Mouse (Mus musculus): ENCODE measurements around the gene Fsip1. TPM values are rescaled to one million over a fixed set of nuclear protein-coding genes. Genes with fewer than 3 reads are reported as not detected.

Gene Fsip1
- total and polyA plus RNA-seq, 2 experiments from 2014 or later: 1.2 to 6.1 TPM

DNA sequence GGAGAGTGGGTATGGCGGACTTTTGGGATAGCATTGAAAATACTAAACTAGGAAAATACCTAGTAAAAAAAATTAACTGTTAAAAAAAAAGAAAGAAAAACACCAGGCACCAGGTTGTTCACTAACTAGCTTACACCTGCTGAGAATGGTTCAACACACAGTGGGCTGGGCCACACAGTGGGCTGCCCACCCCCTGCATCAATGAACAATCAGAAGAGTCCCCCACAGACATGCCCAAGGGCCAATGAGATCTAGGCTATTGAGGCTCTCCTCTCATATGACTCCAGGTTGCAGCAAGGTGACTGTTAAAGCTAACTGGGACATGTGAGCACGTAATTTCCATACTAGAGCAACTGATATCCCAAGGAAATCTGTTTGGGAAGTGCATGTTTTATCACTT, 91.1 kb downstream of the Fsip1 start:
- no peak for TF ChIP-seq CTCF (IDR thresholded peaks at IDR 0.05)
- H3K36me3 ChIP-seq (ENCODE audit: insufficient read depth, low read length): no peaks in the 10 kb centered on the region
- no peaks in the 10 kb centered on the region for H3K4me1 ChIP-seq (ENCODE audit: insufficient read depth, low read length)

DNA sequence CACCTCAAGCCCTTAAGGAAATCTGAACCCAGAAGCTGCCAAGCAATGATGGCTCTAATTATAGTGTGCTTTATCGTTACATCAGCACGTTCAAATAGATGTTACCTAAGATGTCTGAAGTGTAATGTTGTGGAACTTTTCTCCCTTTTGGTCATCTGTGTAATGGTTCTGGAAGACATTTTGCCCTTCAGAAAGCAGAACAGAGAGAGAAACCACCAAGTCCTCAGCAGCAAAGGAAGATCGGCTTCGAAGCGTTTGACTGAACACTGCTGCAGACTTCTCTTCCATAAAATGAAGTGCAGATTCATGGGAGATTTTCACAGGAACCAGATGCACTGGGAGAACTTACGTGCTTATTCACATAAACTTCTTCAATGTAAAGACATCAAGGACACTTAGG, 92.6 kb downstream of the Fsip1 start:
- H3K9ac ChIP-seq (replicated peaks; ENCODE audit: low read length, poor library complexity, severe bottlenecking): no peak overlapping the region
- H3K4me1 ChIP-seq (ENCODE audit: insufficient read depth, low read length): no peaks in the 10 kb centered on the region
- H3K27me3 ChIP-seq (ENCODE audit: insufficient read depth, low read length): no peaks in the 10 kb centered on the region
- DNase-seq (ENCODE audit: low spot score) (no peak), ATAC-seq (ENCODE audit: low FRiP score) (no peak)
- 89% methylated on average over 6 of the region's 6 CpGs for WGBS
- no peak overlapping the region for H3K4me3 ChIP-seq (ENCODE audit: low read depth, low read length)
- no peaks in the 10 kb centered on the region for H3K9me3 ChIP-seq (ENCODE audit: low read length)
- no peaks in the 10 kb centered on the region for H3K36me3 ChIP-seq (ENCODE audit: insufficient read depth, low read length)
- no peak for TF ChIP-seq CTCF (IDR thresholded peaks at IDR 0.05)
- no peak overlapping the region for H3K27ac ChIP-seq (ENCODE audit: low read depth, low read length)
- no peak overlapping the region for H3K4me2 ChIP-seq (ENCODE audit: low read depth, low read length, poor library complexity, severe bottlenecking)

More for the DNA sequence above, 91.1 kb downstream of the Fsip1 start:
- Histone ChIP-seq H3K4me3 (ENCODE audit: low read depth, low read length) (no peak overlapping the region), H3K4me2 (ENCODE audit: low read depth, low read length, poor library complexity, severe bottlenecking) (no peak overlapping the region), H3K27ac (ENCODE audit: low read depth, low read length) (no peak overlapping the region), H3K9me3 (ENCODE audit: low read length) (no peaks in the 10 kb centered on the region), H3K9ac (replicated peaks; ENCODE audit: low read length, poor library complexity, severe bottlenecking) (no peak overlapping the region), H3K27me3 (ENCODE audit: insufficient read depth, low read length) (no peaks in the 10 kb centered on the region)
- 92% methylated on average over 2 of the region's 2 CpGs for WGBS
- no peak for DNase-seq (ENCODE audit: low spot score)
- ATAC-seq (ENCODE audit: low FRiP score): no peak

DNA sequence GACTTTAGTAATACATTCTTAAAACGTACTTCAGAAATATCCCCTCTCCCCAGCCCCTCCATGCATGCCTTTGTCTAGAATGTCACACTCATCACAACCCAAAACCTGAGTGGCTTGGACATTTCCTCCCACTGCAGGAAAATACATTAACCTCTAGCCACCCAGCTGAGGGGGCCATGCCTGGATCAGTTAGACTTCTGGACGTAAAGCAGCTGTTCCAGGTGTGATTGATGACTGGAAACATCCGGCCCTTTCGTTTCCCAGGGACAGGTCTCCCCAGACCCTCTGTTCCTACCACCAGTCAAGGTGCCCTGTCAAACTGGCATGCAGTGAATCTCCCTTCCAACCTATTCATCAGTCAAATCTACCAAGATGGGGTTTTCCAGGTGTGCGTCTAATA, 94.3 kb downstream of the Fsip1 start:
- no peaks in the 10 kb centered on the region for H3K36me3 ChIP-seq (ENCODE audit: insufficient read depth, low read length)
- WGBS: 67% methylated on average over 5 of the region's 5 CpGs
- DNase-seq (ENCODE audit: low spot score) (no peak), ATAC-seq (ENCODE audit: low FRiP score) (no peak)
- no peaks in the 10 kb centered on the region for H3K4me1 ChIP-seq (ENCODE audit: insufficient read depth, low read length)
- no peaks in the 10 kb centered on the region for H3K27me3 ChIP-seq (ENCODE audit: insufficient read depth, low read length)
- no peaks in the 10 kb centered on the region for H3K9me3 ChIP-seq (ENCODE audit: low read length)
- H3K9ac ChIP-seq (replicated peaks; ENCODE audit: low read length, poor library complexity, severe bottlenecking): no peak overlapping the region
- TF ChIP-seq CTCF (IDR thresholded peaks at IDR 0.05): no peak
- H3K27ac ChIP-seq (ENCODE audit: low read depth, low read length): no peak overlapping the region
- H3K4me2 ChIP-seq (ENCODE audit: low read depth, low read length, poor library complexity, severe bottlenecking): no peak overlapping the region
- no peak overlapping the region for H3K4me3 ChIP-seq (ENCODE audit: low read depth, low read length)

DNA sequence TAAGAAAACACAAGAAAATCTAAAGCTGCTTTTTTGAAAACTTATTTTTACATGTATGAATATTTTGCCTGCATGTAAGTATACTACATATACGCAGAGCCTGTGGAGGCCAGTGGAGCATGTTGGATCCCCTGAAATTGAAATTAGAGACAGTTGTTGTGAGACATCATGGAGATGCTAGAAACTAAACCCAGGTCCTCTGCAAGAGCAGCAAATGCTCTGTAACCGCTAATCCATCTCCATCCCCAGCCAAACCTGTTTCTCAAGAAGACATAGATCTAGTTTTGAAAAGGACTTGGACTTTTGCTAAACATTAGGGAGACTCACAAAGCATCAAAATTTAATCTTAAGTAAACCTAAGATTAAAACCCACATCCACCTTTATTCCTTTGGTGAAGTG, 95.8 kb downstream of the Fsip1 start:
- WGBS: 44% methylated on average over 2 of the region's 2 CpGs

DNA sequence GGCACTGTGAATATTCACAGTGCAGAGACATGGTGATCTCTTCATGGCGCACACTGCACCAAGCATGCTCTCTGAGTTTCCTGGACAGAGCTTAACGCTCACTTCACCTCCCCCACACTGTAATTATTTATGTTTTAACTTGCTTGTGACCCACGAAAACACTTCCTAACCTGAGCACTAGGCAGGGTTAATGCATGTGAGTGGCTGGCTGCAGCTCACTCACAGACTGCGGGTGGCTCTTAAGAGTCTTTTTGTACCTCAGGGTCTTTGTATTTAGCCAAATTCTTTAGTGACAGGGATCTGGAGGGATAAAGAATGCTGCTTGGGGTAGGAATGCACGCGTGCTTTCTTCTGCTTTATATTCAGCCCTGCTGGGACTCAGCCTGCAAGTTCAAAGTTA, 96.2 kb downstream of the Fsip1 start:
- no peak for DNase-seq (ENCODE audit: low spot score)

More for the DNA sequence above, 95.8 kb downstream of the Fsip1 start:
- TF ChIP-seq CTCF (IDR thresholded peaks at IDR 0.05): no peak
- Histone ChIP-seq H3K27ac (ENCODE audit: low read depth, low read length) (no peak overlapping the region), H3K36me3 (ENCODE audit: insufficient read depth, low read length) (no peaks in the 10 kb centered on the region), H3K4me1 (ENCODE audit: insufficient read depth, low read length) (no peaks in the 10 kb centered on the region), H3K9me3 (ENCODE audit: low read length) (no peaks in the 10 kb centered on the region), H3K4me2 (ENCODE audit: low read depth, low read length, poor library complexity, severe bottlenecking) (no peak overlapping the region), H3K9ac (replicated peaks; ENCODE audit: low read length, poor library complexity, severe bottlenecking) (no peak overlapping the region), H3K27me3 (ENCODE audit: insufficient read depth, low read length) (no peaks in the 10 kb centered on the region), H3K4me3 (ENCODE audit: low read depth, low read length) (no peak overlapping the region)
- ATAC-seq (ENCODE audit: low FRiP score): no peak
- no peak for DNase-seq (ENCODE audit: low spot score)

DNA sequence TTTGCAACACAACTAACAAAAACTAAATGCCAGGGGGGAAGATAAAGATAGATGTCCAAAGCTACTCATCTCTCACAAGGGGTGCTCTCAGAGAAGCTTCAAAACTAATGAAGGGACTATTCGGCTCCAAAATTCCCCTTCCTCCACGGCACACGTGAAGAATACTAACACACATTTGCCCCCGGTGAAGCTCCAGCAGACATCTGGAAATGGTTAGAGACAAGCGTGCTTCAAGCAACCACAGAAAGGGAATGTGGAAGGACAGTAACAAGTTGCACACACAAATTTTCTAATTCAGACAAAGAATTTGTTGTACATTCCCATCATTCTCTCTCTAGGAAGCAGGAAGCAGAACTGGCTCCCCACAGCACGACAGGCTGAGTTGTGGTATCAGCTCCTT, 97.6 kb downstream of the Fsip1 start:
- Histone ChIP-seq H3K36me3 (ENCODE audit: insufficient read depth, low read length) (no peaks in the 10 kb centered on the region), H3K4me3 (ENCODE audit: low read depth, low read length) (no peak overlapping the region), H3K4me1 (ENCODE audit: insufficient read depth, low read length) (no peaks in the 10 kb centered on the region), H3K27ac (ENCODE audit: low read depth, low read length) (no peak overlapping the region), H3K27me3 (ENCODE audit: insufficient read depth, low read length) (no peaks in the 10 kb centered on the region), H3K9ac (replicated peaks; ENCODE audit: low read length, poor library complexity, severe bottlenecking) (no peak overlapping the region), H3K9me3 (ENCODE audit: low read length) (no peaks in the 10 kb centered on the region), H3K4me2 (ENCODE audit: low read depth, low read length, poor library complexity, severe bottlenecking) (no peak overlapping the region)
- ATAC-seq (ENCODE audit: low FRiP score) (no peak), DNase-seq (ENCODE audit: low spot score) (no peak)
- 59% methylated on average over 6 of the region's 6 CpGs for WGBS
- no peak for TF ChIP-seq CTCF (IDR thresholded peaks at IDR 0.05)

More for the DNA sequence above, 96.2 kb downstream of the Fsip1 start:
- no peak overlapping the region for H3K27ac ChIP-seq (ENCODE audit: low read depth, low read length)
- ATAC-seq (ENCODE audit: low FRiP score): no peak
- no peaks in the 10 kb centered on the region for H3K27me3 ChIP-seq (ENCODE audit: insufficient read depth, low read length)
- no peak overlapping the region for H3K4me2 ChIP-seq (ENCODE audit: low read depth, low read length, poor library complexity, severe bottlenecking)
- 20% methylated on average over 6 of the region's 6 CpGs for WGBS
- H3K9me3 ChIP-seq (ENCODE audit: low read length): no peaks in the 10 kb centered on the region
- no peak for TF ChIP-seq CTCF (IDR thresholded peaks at IDR 0.05)
- H3K4me3 ChIP-seq (ENCODE audit: low read depth, low read length): no peak overlapping the region
- H3K36me3 ChIP-seq (ENCODE audit: insufficient read depth, low read length): no peaks in the 10 kb centered on the region
- no peak overlapping the region for H3K9ac ChIP-seq (replicated peaks; ENCODE audit: low read length, poor library complexity, severe bottlenecking)
- no peaks in the 10 kb centered on the region for H3K4me1 ChIP-seq (ENCODE audit: insufficient read depth, low read length)
